Mouse (Mus musculus) spleen, postnatal 4 days (tissue): Measurements from ENCODE around the gene Zscan2.
A peak's percentile ranks its signal among the peaks of the same experiment; 100 is the strongest.

Experiments
- DNase-seq, 2 experiments: peaks; one replicate each; pipeline ENCODE4 v3.0.0; 2022; ENCODE audit warnings: low spot score in 2 of 2

Gene Zscan2

GRCm38 (mm10) chr7:80843910-80844640 is 16.6 kb upstream of the Zscan2 start:
- no peak for DNase-seq

GRCm38 (mm10) chr7:80844691-80845090 is 16.0 kb upstream of the Zscan2 start:
- DNase-seq = no peak

DNA sequence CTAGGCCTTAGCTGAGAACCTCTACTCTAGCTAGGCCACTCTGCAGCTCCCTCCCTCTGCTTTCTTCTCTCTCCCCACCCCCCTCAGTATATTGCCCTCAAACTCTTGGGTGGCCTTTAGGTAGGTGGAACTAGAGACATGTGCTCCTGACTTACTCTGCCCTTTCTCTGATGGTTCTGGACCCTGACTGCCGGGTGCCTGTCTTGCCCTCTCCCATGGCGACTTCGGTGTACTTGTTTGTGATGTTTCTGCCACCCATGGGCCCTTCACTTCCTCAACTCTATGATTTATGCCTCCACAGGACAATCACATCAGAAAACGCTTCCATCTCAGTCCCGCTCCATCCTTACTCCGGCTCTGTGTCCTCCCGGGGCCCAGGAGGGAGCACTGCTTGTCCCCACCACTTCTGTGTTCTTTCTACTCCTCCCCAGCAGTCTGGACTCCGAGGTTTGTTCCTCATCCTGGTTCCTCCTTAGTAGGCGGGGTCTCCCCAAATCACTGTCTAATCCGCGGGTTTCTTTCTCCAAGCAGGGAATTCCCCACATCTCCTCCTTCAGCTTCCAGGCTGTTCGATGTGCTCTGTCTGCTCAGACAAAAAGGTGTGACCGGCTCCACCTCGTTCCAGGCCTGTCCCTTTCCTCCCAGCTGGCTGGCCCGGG is 15.0 kb upstream of the Zscan2 start:
- DNase-seq = no peak

DNA sequence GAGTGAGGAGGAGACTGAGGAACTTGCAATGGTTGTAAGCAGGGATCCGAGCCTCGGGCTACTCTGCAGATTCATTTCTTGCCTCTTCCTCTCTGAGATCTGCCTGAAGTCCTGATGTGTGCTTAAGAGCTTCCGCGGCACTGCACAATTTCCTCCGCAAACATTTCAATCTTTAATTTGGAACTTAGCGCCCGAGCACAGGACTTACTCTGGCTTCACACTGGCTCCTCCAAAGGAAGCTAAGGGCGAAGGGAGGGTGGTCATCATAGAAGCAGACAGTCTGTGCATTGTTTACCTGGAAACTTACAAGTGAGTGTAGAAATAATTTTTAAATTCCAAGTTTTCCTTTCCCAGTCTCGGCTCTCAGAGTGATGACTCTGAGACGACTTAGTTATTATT is 14.4 kb upstream of the Zscan2 start:
- no peak for DNase-seq

DNA sequence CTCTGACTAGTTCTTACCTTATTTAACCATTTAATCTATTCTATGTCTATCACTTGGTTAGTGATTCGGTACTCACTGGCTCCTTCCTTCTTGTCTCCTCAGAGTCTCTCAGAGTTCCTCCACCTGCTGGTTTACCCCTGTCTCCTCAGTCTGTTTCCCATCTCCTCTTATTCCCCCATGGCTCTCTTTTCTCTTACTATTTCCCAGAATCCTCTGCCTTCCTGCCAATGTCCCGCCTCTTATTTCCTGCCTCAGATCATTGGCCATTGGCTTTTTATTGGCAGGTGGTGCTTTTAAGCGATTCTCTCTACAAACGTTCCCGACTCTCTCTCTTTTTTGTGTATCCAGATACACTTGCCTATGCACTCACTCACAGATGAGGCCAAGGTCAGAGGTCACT is 14.0 kb upstream of the Zscan2 start:
- DNase-seq = no peak

- no peak for DNase-seq
Observed at GRCm38 (mm10) chr7:80849267-80849666, 11.5 kb upstream of the Zscan2 start.

GRCm38 (mm10) chr7:80849710-80850109 is 11.0 kb upstream of the Zscan2 start:
- no peak for DNase-seq

DNA sequence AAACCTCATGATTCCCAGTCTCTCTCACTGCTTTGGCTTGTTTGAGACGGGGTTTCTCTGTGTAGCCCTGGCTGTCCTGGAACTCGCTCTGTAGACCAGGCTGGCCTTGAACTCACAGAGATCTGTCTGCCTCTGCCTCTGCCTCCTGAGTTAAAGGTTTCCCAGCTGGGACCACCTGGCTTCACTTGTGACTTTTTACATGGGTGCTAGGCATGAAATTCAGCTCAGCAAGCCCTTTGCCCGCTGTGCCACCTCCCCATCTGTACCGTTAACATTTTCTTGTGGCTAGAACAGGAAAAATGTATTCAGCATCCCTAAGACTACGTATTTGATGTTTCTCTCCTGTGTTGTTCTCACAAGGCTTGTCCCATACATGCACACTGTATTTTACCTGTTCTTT is 10.2 kb upstream of the Zscan2 start:
- no peak for DNase-seq

DNA sequence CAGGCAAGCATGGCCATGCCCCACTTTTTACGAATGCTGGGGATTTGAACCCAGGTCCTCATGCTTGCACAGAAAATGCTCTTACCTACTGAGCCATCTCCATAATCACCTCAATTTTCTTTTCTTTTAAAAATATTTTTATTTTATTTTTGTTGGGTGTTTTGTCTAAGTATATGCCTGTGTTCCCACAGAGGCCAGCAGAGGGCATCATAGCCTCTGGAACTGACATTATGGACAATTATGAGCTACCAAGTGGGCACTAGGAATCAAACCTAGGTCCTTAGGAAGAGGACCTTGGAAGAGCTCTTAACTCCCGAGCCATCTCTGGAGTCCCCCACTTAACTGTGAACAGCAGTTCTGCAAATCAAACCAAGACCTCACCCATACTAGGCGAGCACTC is 7.5 kb upstream of the Zscan2 start:
- DNase-seq = no peak

DNA sequence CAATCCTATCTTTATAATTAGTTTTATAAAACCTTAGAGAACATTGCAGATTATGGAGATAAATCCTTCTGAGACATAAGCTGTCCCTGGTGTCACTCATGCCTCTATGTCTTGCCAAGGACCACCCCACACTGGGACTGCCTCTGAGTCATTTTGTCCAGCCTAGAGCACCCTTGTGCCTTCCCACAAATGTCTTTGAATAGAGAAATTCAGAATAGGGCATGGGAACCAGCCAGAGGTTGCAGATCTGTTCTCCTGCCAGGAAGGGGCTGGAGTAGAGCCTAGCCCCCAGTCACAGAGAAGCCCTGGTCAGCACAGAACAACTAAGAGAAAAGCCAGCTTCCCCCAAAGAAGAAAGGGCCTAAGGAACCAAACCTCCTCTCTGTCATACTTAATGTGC is 5.4 kb upstream of the Zscan2 start:
- DNase-seq = no peak

DNA sequence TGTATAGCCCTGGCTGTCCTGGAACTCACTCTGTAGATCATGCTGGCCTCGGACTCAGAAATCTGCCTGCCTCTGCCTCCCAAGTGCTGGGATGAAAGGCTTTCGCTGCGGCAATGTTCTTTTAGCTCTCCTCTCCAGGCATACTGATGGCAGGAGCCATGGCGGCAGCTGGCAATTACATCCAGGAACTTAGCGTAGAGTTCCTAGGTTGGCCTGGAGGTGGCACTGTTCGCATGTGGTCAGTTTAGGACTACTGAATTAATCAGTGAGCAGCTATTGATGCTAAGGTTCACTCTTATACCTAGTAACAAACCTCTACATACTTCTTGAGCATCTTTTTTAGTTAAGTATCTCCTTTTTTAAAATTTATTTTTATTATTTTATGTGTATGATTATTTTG is 3.5 kb upstream of the Zscan2 start:
- peak; percentile 77 to 88 for DNase-seq

DNA sequence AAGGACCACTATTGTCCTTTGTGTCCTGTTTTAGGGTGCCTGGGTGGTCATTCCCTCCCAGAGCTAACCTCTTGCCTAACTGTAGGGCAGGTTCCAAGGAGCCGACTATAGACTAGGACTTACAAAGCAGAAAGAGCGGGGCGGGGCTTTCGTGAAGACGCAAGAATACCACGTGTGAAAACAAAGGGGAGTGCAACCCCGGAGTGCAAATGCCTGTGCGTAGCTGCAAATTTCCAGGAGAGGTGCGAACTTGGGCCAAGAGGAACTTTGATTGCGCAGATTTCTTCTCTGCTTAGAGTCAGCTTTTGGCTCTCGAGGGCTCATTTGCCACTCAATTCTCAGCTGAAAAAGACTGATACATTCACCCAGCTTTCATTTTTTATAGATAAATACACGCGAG is 493 bp upstream of the Zscan2 start:
- peak in 1 of 2 experiments; percentile 35 for DNase-seq

DNA sequence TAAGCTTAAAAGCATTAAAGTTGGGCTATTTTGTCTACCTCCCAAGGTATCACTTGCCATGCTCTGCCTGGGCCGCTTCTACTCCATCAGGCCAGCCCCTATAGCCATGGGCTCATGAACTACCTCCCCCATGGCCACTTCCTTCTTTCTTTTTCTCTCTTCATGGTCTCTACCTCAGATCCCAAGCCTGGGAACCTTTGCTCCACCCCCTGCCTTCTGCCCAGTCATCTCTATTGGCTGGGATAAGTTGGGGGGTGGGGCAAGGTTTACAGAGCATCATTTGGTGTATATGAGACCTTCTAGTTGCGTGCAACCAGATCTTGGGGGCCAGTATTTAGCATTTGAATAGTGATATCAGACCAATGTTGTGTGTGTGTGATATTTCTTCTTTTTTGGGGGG is 1.8 kb downstream of the Zscan2 start:
- no peak for DNase-seq

GRCm38 (mm10) chr7:80863520-80863919 is 2.8 kb downstream of the Zscan2 start:
- no peak for DNase-seq

DNA sequence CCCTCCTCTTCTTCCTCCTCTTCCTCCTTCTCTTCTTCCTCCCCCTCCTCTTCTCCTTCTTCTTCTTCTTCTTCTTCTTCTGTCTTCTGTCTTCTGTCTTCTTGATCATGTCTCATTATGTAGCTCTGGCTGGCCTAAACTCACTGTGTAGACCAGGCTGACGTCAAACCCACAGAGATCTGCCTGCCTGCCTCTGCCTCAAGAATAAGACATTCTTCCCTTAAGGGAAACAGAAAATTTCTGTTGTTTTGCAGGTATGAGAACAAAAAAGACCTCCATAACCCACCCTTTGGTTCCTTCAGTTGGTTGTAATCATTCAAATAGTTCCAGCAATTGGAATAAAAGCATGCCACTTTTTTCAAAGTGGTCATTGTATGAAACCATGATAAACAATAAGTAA is 3.4 kb downstream of the Zscan2 start:
- no peak for DNase-seq

GRCm38 (mm10) chr7:80864831-80865230 is 4.1 kb downstream of the Zscan2 start:
- peak in 1 of 2 experiments; percentile 32 for DNase-seq

GRCm38 (mm10) chr7:80865521-80865920 is 4.8 kb downstream of the Zscan2 start:
- no peak for DNase-seq

DNA sequence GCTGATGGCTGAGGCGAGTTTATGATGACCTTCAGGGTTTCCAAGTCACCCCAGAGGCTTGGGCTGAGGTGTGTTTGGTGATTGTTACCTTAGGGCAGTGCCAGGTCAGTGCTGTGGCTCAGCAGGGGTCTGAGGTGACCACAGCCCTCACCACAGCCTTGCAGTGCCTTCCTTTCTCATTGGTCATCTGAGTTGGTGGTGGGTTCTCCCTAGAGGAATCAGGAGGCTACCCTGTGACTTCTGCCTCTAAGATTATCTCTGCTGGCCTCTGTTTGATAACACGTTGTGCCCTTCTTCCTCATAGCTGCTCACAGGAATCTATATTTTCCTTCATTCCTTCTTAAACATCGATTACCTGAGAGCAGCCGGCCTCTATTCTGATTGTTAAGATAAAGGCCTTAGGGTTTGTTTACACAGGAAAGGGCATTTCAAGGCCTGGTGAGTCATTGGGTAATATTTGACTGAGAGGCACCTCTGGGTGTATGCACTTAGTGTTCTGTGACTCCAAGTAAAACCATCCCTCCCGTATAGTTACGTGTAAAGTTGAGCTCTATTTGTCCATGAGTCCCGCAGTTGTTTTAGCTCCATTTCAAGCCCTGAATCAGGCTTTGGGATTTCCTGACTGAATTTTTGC is 5.9 kb downstream of the Zscan2 start:
- no peak for DNase-seq

DNA sequence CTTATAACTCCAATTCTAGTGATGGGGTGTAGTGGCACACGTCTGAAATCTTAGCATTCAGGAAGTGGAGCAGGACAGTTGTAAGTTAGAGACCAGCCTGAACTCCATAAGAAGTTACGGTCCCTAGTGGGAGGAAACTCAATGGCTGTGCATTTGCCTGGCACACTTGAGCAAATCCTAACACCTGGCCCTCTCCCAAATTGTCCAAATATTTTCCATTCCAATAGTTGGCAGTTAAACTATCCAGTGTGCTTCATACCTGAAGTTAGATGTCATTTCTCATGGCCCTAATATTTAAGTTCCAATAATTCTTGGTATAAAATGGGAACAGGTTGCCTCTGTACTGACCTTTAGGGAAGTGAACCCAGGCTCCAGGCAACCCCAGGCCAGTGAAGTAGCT is 8.0 kb downstream of the Zscan2 start:
- DNase-seq = no peak

GRCm38 (mm10) chr7:80873038-80873437 is 12.3 kb downstream of the Zscan2 start:
- DNase-seq = no peak

DNA sequence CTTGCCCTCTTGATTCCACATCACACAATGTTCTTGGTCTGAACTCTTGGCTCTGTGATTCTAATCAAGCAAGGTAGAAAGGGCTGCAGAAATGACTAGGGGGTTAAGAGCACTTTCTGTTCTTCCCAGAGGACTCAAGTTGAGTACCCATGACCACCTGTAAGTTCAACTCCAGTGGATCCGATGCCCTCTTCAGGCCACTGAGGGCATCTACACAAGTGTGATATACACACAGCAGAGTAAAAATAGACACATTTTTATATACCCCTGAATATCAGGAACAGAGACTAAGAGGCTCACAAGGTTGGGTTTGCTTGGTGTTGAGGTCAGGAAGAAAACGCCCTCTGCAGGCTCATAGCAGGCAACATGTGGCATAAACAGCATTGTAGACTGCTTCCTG is 12.9 kb downstream of the Zscan2 start:
- DNase-seq = no peak

DNA sequence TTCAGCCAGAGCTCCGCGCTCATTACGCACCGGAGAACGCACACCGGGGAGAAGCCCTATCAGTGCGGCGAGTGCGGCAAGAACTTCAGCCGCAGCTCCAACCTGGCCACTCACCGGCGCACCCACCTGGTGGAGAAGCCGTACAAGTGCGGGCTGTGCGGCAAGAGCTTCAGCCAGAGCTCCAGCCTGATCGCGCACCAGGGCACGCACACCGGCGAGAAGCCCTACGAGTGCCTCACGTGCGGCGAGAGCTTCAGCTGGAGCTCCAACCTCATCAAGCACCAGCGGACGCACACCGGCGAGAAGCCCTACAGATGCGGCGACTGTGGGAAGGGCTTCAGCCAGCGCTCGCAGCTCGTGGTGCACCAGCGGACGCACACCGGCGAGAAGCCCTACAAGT is 15.0 kb downstream of the Zscan2 start:
- no peak for DNase-seq

- peak; percentile 59 to 76 for DNase-seq
Observed at GRCm38 (mm10) chr7:80882830-80883505, 22.2 kb downstream of the Zscan2 start.
